8 mouse cellular contexts compared by ENCODE assay signal in genomic region chr2:105799840-105800239, GRCm38 (mm10).
A peak's percentile ranks its signal among the peaks of the same experiment; 100 is the strongest.
DNase-seq lines count a peak whose midpoint lies in the region; ATAC-seq and TF ChIP-seq lines count a peak whose summit lies in the region.

No protein-coding gene starts in this region.

- H3K4me3 ChIP-seq in gastrocnemius, adult 2 months: no peak overlapping the region
- H3K4me3 ChIP-seq in cerebellum, adult 2 months (replicated peaks; ENCODE audit: insufficient read depth, low read depth, low read length): no peak overlapping the region

- DNase-seq in gastrocnemius, adult 2 months: no peak
- DNase-seq in gastrocnemius, postnatal 4 days (ENCODE audit: low spot score in 2 of 2): no peak
- DNase-seq in lung, postnatal 36 days: peak; percentile 3
- no peak for DNase-seq in lung, postnatal 25 days (ENCODE audit: low spot score)
- DNase-seq in cerebellum, adult 2 months: peak; percentile 83 to 88
- no peak for DNase-seq in spleen, adult 18-20 months

- TF ChIP-seq CTCF in gastrocnemius, adult 2 months (IDR thresholded peaks at IDR 0.05): peak; percentile 29; the same call in 1 of the 2 replicates
- TF ChIP-seq CTCF in cerebellum, adult 2 months (IDR thresholded peaks at IDR 0.05; ENCODE audit: borderline replicate concordance, insufficient read depth, low read depth, low read length): peak; percentile 74

- 31% methylated on average over 2 of the region's 2 CpGs for WGBS in cerebellum, adult 2 months

- no peak for TF ChIP-seq POLR2A in cerebellum, adult 2 months (IDR thresholded peaks at IDR 0.05; ENCODE audit: borderline replicate concordance, insufficient read depth, low read length)

- no peaks in the 10 kb centered on the region for H3K27me3 ChIP-seq in cerebellum, adult 2 months (ENCODE audit: control insufficient read depth, insufficient read depth, low read length)

- intact Hi-C loops in gastrocnemius, adult 2 months (cut with DNase I): no loop called here

- H3K4me1 ChIP-seq in cerebellum, adult 2 months (ENCODE audit: control insufficient read depth, insufficient read depth, low read length): peaks cover 5% of the 10 kb centered on the region; the same call in 1 of the 2 replicates

- peak; percentile 77 for ATAC-seq in megakaryocyte-erythroid progenitor cell, adult 5-6 weeks (replicated peaks; ENCODE audit: low FRiP score, low TSS enrichment, poor library complexity, severe bottlenecking)
- ATAC-seq in frontal cortex, adult (ENCODE audit: low TSS enrichment): no peak

- no peak overlapping the region for H3K27ac ChIP-seq in gastrocnemius, adult 2 months
- H3K27ac ChIP-seq in cerebellum, adult 2 months (ENCODE audit: insufficient read depth, low read length): no peak overlapping the region

Comparison
In these comparisons a context has a peak if more than half of its experiments do, and no peak if none do; other contexts are left out.
1. DNase-seq: peak in lung, postnatal 36 days (single experiment) and cerebellum, adult 2 months (2 of 2); none in gastrocnemius, adult 2 months (single experiment), gastrocnemius, postnatal 4 days (0 of 2), lung, postnatal 25 days (single experiment) and spleen, adult 18-20 months (0 of 2).